Mouse (Mus musculus): Measurements from ENCODE around the gene Dapp1. TPM values are rescaled to one million over a fixed set of nuclear protein-coding genes. Genes with fewer than 3 reads are reported as not detected.
"Not testable (repeated sequence)": the region's sequence is repeated elsewhere in the genome, so short reads cannot be mapped to it uniquely, and the experiment has no call there.

Gene Dapp1
- polyA plus RNA-seq, 1 experiment from 2014 or later, result 1.2 TPM

GRCm38 (mm10) chr3:137955560-137956081 is 25.7 kb downstream of the Dapp1 start:
- DNase-seq, result no peak
- no peaks in the 10 kb centered on the region for H3K9me3 ChIP-seq (ENCODE audit: control insufficient read depth, low read length)
- no peaks in the 10 kb centered on the region for H3K27me3 ChIP-seq (ENCODE audit: control insufficient read depth, insufficient read depth, low read length)
- peak overlapping the region; percentile 12 for H3K4me2 ChIP-seq (ENCODE audit: low read length)
- no peak overlapping the region for H3K4me3 ChIP-seq (replicated peaks; ENCODE audit: low read depth, low read length)
- no peak for ATAC-seq (ENCODE audit: low FRiP score, low TSS enrichment)
- no peak overlapping the region for H3K9ac ChIP-seq (replicated peaks; ENCODE audit: low read length)
- no peak overlapping the region for H3K27ac ChIP-seq (replicated peaks; ENCODE audit: low read depth, low read length)
- H3K4me1 ChIP-seq (ENCODE audit: control insufficient read depth, insufficient read depth, low read length), result peaks cover 19% of the 10 kb centered on the region
- H3K36me3 ChIP-seq (ENCODE audit: control insufficient read depth, insufficient read depth, low read length), result no peaks in the 10 kb centered on the region
- WGBS, result 26% methylated on average over 16 of the region's 16 CpGs

DNA sequence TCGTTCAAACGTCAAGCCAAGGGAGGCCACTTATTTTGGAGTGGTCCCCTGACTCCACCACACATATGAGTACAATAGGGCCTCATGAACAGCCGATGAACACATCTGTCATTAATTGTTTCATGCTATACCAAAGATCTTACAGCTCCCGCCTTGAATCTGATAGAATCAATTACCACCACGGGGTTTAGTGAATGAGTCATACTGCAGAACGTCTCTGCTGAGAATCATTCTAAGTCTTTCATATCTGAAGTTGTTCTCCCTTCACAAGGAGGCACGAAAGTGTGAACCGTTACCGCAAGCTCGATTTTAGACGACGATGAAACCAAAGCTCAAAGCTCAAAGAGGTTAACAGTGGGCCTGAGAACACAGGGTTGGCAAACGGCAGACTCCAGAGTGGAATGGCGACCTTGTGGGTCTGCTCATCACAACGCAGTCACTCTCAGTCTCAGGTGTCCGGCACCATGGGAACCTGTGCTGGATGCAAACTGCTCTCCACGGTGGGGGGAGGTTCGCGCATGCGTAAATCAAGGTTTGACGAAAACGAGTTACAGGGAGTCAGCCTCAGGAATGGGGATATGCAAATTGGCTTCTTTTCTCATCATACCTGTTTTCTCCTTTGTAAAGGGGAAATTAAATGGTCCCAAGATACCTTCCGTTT is 27.0 kb downstream of the Dapp1 start:
- Histone ChIP-seq H3K4me2 (ENCODE audit: low read length) (peak overlapping the region; percentile 13; the same call in 1 of the 2 replicates), H3K9ac (replicated peaks; ENCODE audit: low read length) (no peak overlapping the region), H3K4me3 (replicated peaks; ENCODE audit: low read depth, low read length) (no peak overlapping the region), H3K27ac (replicated peaks; ENCODE audit: low read depth, low read length) (no peak overlapping the region), H3K4me1 (ENCODE audit: control insufficient read depth, insufficient read depth, low read length) (peaks cover 19% of the 10 kb centered on the region), H3K9me3 (ENCODE audit: control insufficient read depth, low read length) (no peaks in the 10 kb centered on the region), H3K36me3 (ENCODE audit: control insufficient read depth, insufficient read depth, low read length) (no peaks in the 10 kb centered on the region), H3K27me3 (ENCODE audit: control insufficient read depth, insufficient read depth, low read length) (no peaks in the 10 kb centered on the region)
- no peak for ATAC-seq (ENCODE audit: low FRiP score, low TSS enrichment)
- WGBS, result 53% methylated on average over 23 of the region's 23 CpGs
- no peak for DNase-seq

- 58% methylated on average over 14 of the region's 14 CpGs for WGBS
- no peak overlapping the region for H3K4me3 ChIP-seq (replicated peaks; ENCODE audit: low read depth, low read length)
- DNase-seq, result peak; percentile 87
- peak overlapping the region; percentile 70 for H3K27ac ChIP-seq (replicated peaks; ENCODE audit: low read depth, low read length)
- ATAC-seq (ENCODE audit: low FRiP score, low TSS enrichment), result peak; percentile 84
- H3K9me3 ChIP-seq (ENCODE audit: control insufficient read depth, low read length), result no peaks in the 10 kb centered on the region
- peak overlapping the region; percentile 26 for H3K4me2 ChIP-seq (ENCODE audit: low read length)
- H3K27me3 ChIP-seq (ENCODE audit: control insufficient read depth, insufficient read depth, low read length), result no peaks in the 10 kb centered on the region
- H3K9ac ChIP-seq (replicated peaks; ENCODE audit: low read length), result no peak overlapping the region
- H3K36me3 ChIP-seq (ENCODE audit: control insufficient read depth, insufficient read depth, low read length), result no peaks in the 10 kb centered on the region
- peaks cover 19% of the 10 kb centered on the region for H3K4me1 ChIP-seq (ENCODE audit: control insufficient read depth, insufficient read depth, low read length)
These were observed 28.1 kb downstream of the Dapp1 start for GRCm38 (mm10) chr3:137952914-137953880.

DNA sequence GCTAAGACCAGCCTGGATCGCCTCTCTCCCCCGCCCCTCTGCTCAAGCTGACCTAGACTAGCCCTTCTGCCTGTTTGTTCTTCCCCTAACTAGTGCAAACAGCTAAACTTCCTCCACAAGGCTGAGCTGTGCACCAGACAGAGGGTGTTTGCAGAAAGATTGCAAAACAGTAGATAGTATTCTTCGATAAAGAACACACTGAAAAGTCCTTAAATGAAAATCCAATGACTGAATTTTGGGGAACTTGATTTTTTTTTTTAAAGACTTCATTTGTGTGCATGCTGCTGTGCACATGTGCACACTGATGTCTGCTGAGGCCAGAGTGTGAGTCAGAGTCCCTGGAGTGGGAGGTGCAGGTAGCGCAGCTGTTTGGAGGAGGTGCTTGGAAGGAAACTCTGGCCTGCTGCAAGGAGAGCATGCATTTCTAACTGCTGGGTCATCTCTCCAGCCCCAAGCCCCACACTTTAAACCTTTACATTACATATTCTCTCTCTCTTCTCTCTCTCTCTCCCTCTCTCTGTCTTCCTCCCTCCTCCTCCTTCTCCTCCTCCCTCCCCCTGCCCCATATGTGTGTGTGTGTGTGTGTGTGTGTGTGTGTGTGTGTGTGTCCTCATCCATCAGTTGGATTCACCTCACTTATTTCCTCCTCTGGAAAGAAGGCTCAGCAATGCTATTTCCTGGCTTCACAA is 29.0 kb downstream of the Dapp1 start:
- Histone ChIP-seq H3K4me2 (ENCODE audit: low read length) (peak overlapping the region; percentile 26), H3K9me3 (ENCODE audit: control insufficient read depth, low read length) (no peaks in the 10 kb centered on the region), H3K36me3 (ENCODE audit: control insufficient read depth, insufficient read depth, low read length) (no peaks in the 10 kb centered on the region), H3K27me3 (ENCODE audit: control insufficient read depth, insufficient read depth, low read length) (no peaks in the 10 kb centered on the region), H3K9ac (replicated peaks; ENCODE audit: low read length) (no peak overlapping the region), H3K4me3 (replicated peaks; ENCODE audit: low read depth, low read length) (no peak overlapping the region), H3K27ac (replicated peaks; ENCODE audit: low read depth, low read length) (peak overlapping the region; percentile 70), H3K4me1 (ENCODE audit: control insufficient read depth, insufficient read depth, low read length) (peaks cover 19% of the 10 kb centered on the region)
- WGBS, result 69% methylated on average over 4 of the region's 4 CpGs
- ATAC-seq (ENCODE audit: low FRiP score, low TSS enrichment), result no peak
- no peak for DNase-seq

- no peaks in the 10 kb centered on the region for H3K9me3 ChIP-seq (ENCODE audit: control insufficient read depth, low read length)
- 41% methylated on average over 7 of the region's 7 CpGs for WGBS
- no peak overlapping the region for H3K4me2 ChIP-seq (ENCODE audit: low read length)
- DNase-seq, result no peak
- no peak for ATAC-seq (ENCODE audit: low FRiP score, low TSS enrichment)
- H3K4me1 ChIP-seq (ENCODE audit: control insufficient read depth, insufficient read depth, low read length), result peaks cover 19% of the 10 kb centered on the region
- H3K36me3 ChIP-seq (ENCODE audit: control insufficient read depth, insufficient read depth, low read length), result no peaks in the 10 kb centered on the region
- H3K9ac ChIP-seq (replicated peaks; ENCODE audit: low read length), result no peak overlapping the region
- no peak overlapping the region for H3K4me3 ChIP-seq (replicated peaks; ENCODE audit: low read depth, low read length)
- H3K27me3 ChIP-seq (ENCODE audit: control insufficient read depth, insufficient read depth, low read length), result no peaks in the 10 kb centered on the region
- peak overlapping the region; percentile 70; the same call in 1 of the 2 replicates for H3K27ac ChIP-seq (replicated peaks; ENCODE audit: low read depth, low read length)
These were observed 29.5 kb downstream of the Dapp1 start for GRCm38 (mm10) chr3:137951819-137952218.

GRCm38 (mm10) chr3:137951302-137951701 is 30.0 kb downstream of the Dapp1 start:
- H3K9me3 ChIP-seq (ENCODE audit: control insufficient read depth, low read length); H3K36me3 ChIP-seq (ENCODE audit: control insufficient read depth, insufficient read depth, low read length); H3K4me2 ChIP-seq (ENCODE audit: low read length); H3K9ac ChIP-seq (replicated peaks; ENCODE audit: low read length); H3K4me3 ChIP-seq (replicated peaks; ENCODE audit: low read depth, low read length); ATAC-seq (ENCODE audit: low FRiP score, low TSS enrichment); H3K27ac ChIP-seq (replicated peaks; ENCODE audit: low read depth, low read length); H3K27me3 ChIP-seq (ENCODE audit: control insufficient read depth, insufficient read depth, low read length); DNase-seq: not testable (repeated sequence)
- WGBS, result 92% methylated on average over 3 of the region's 3 CpGs
- peaks cover 19% of the 10 kb centered on the region for H3K4me1 ChIP-seq (ENCODE audit: control insufficient read depth, insufficient read depth, low read length)

GRCm38 (mm10) chr3:137950191-137950885 is 31.0 kb downstream of the Dapp1 start:
- H3K4me1 ChIP-seq (ENCODE audit: control insufficient read depth, insufficient read depth, low read length), result peaks cover 18% of the 10 kb centered on the region
- DNase-seq (no peak), ATAC-seq (ENCODE audit: low FRiP score, low TSS enrichment) (no peak)
- H3K36me3 ChIP-seq (ENCODE audit: control insufficient read depth, insufficient read depth, low read length), result no peaks in the 10 kb centered on the region
- no peaks in the 10 kb centered on the region for H3K9me3 ChIP-seq (ENCODE audit: control insufficient read depth, low read length)
- H3K27me3 ChIP-seq (ENCODE audit: control insufficient read depth, insufficient read depth, low read length), result no peaks in the 10 kb centered on the region
- WGBS, result 84% methylated on average over 10 of the region's 10 CpGs
- H3K4me2 ChIP-seq (ENCODE audit: low read length), result no peak overlapping the region
- no peak overlapping the region for H3K4me3 ChIP-seq (replicated peaks; ENCODE audit: low read depth, low read length)
- H3K27ac ChIP-seq (replicated peaks; ENCODE audit: low read depth, low read length), result no peak overlapping the region
- H3K9ac ChIP-seq (replicated peaks; ENCODE audit: low read length), result no peak overlapping the region

DNA sequence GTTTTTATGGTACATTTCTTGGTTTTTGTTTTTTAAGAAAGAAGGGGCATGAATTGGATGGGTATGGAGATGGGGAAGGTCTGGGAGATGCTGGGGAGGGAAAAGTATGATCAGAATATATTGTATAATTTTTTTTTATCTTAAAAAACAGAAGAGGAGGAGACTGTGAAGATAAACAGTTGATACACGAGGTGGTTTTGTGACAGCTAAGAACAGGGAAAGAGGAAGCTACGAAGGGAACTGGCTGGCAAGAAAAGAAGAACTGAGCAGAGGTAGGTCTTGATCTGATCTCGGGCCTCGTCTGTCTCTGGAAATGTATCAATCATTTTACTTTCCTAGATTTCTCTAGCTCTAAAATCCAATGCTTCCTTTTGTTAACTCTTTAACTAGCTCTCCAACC is 33.8 kb downstream of the Dapp1 start:
- H3K9me3 ChIP-seq (ENCODE audit: control insufficient read depth, low read length), result no peaks in the 10 kb centered on the region
- H3K4me3 ChIP-seq (replicated peaks; ENCODE audit: low read depth, low read length), result no peak overlapping the region
- no peaks in the 10 kb centered on the region for H3K27me3 ChIP-seq (ENCODE audit: control insufficient read depth, insufficient read depth, low read length)
- no peak for ATAC-seq (ENCODE audit: low FRiP score, low TSS enrichment)
- 81% methylated on average over 4 of the region's 4 CpGs for WGBS
- H3K4me2 ChIP-seq (ENCODE audit: low read length), result no peak overlapping the region
- H3K36me3 ChIP-seq (ENCODE audit: control insufficient read depth, insufficient read depth, low read length), result no peaks in the 10 kb centered on the region
- no peak overlapping the region for H3K27ac ChIP-seq (replicated peaks; ENCODE audit: low read depth, low read length)
- peaks cover 8% of the 10 kb centered on the region for H3K4me1 ChIP-seq (ENCODE audit: control insufficient read depth, insufficient read depth, low read length)
- no peak for DNase-seq
- H3K9ac ChIP-seq (replicated peaks; ENCODE audit: low read length), result no peak overlapping the region

All from midbrain, embryonic 14.5 days (tissue).